Mouse (Mus musculus) embryonic facial prominence, embryonic 14.5 days (tissue): ENCODE data around the gene Ccdc186. TPM values are rescaled to one million over a fixed set of nuclear protein-coding genes. Genes with fewer than 3 reads are reported as not detected.

Source experiments
- ATAC-seq: fragments of 200-750 bp; cut with Nextera tagmentation; 2 replicates; pipeline ENCODE4 v1.8.0; 2017; ENCODE audit warnings: low read depth, moderate number of reproducible peaks, moderate TSS enrichment
- DNase-seq: peaks from one replicate; pipeline ENCODE4 v3.0.0-alpha.2; 2015; ENCODE audit warnings: low spot score
- H3K27ac ChIP-seq: fragments of 300-500 bp; sonication (generic); replicated peaks from 2 replicates; pipeline ENCODE4 v1.5.1; 2014; ENCODE audit warnings: low read depth, mild to moderate bottlenecking, low read length, moderate library complexity
- H3K27me3 ChIP-seq: fragments of 300-500 bp; sonication (generic); replicated peaks from 2 replicates; pipeline ENCODE4 v1.6.1; 2014; ENCODE audit warnings: low read length; ENCODE audit not compliant: control insufficient read depth, insufficient read depth
- H3K36me3 ChIP-seq: fragments of 300-500 bp; sonication (generic); 2 replicates; pipeline ENCODE4 v1.6.1; 2014; ENCODE audit warnings: low read length, mixed read lengths; ENCODE audit not compliant: control insufficient read depth, insufficient read depth
- H3K4me1 ChIP-seq: fragments of 300-500 bp; sonication (generic); 2 replicates; pipeline ENCODE4 v1.6.1; 2014; ENCODE audit warnings: antibody characterized with exemption, low read length; ENCODE audit not compliant: control insufficient read depth, insufficient read depth
- H3K4me2 ChIP-seq: fragments of 300-500 bp; sonication (generic); 2 replicates; pipeline ENCODE4 v1.6.1; 2014; ENCODE audit warnings: low read depth, mild to moderate bottlenecking, low read length, moderate library complexity, mixed read lengths
- H3K4me3 ChIP-seq: fragments of 300-500 bp; sonication (generic); 2 replicates; pipeline ENCODE4 v1.5.1; 2014; ENCODE audit warnings: low read depth, mild to moderate bottlenecking, low read length
- H3K9ac ChIP-seq: fragments of 300-500 bp; sonication (generic); 2 replicates; pipeline ENCODE4 v1.6.1; 2014; ENCODE audit warnings: low read depth, mild to moderate bottlenecking, low read length, moderate library complexity, mixed read lengths
- H3K9me3 ChIP-seq: fragments of 300-500 bp; sonication (generic); 2 replicates; pipeline ENCODE4 v1.6.1; 2016; ENCODE audit warnings: low read length; ENCODE audit not compliant: control insufficient read depth
- WGBS: fragments of 180-500 bp; shearing (Covaris S2); extraction: QIAGEN DNeasy Blood & Tissue Kit; methylation state at CpG from one replicate; pipeline ENCODE4 v1.1.7; 2014; 5-methylcytosine and 5-hydroxymethylcytosine counted together
- polyA plus RNA-seq: library from polyadenylated mRNA; unstranded; fragments of >200 nt; fragmentation: Nextera tagmentation; extraction: Ambion mirVana; gene quantifications from 2 replicates; pipeline ENCODE4 v1.2.1, GENCODE M21; 2014

The Ccdc186 gene
- polyA plus RNA-seq, 1 experiment from 2014 or later: 20.2 TPM

- Histone ChIP-seq H3K36me3 (peaks cover 67% of the 10 kb centered on the region), H3K27ac (no peak overlapping the region), H3K9me3 (no peaks in the 10 kb centered on the region), H3K27me3 (no peaks in the 10 kb centered on the region), H3K4me1 (no peaks in the 10 kb centered on the region), H3K4me3 (no peak overlapping the region), H3K9ac (no peak overlapping the region), H3K4me2 (no peak overlapping the region)
- ATAC-seq (no peak), DNase-seq (no peak)
Measured at GRCm38 (mm10) chr19:56810641-56811146, 11.3 kb downstream of the Ccdc186 start.

DNA sequence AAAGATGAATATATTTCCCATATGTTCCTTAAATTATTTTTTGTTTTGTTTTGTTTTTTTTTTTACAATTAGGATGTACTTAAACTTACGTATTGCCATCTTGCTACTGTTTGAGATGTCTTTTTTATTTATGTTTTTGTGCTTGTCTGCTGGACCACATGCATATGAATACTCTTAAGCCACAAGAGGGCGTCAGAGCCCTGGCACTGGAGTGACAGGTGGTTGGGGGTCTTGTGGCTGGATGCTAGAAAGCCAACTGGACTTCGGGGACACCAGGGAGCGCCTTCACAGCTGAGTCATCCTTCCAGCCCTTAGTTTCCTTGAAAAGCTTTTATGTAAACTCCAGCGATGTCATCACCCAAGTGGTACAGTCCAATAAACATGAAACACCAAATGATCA lies 13.2 kb downstream of the Ccdc186 start:
- H3K4me3 ChIP-seq: no peak overlapping the region
- ATAC-seq: no peak
- H3K4me2 ChIP-seq: no peak overlapping the region
- H3K9ac ChIP-seq: no peak overlapping the region
- peak; percentile 41 for DNase-seq
- peaks cover 80% of the 10 kb centered on the region for H3K36me3 ChIP-seq
- H3K27ac ChIP-seq: no peak overlapping the region
- no peaks in the 10 kb centered on the region for H3K27me3 ChIP-seq
- H3K4me1 ChIP-seq: no peaks in the 10 kb centered on the region
- WGBS: 55% methylated on average over 5 of the region's 5 CpGs
- no peaks in the 10 kb centered on the region for H3K9me3 ChIP-seq

GRCm38 (mm10) chr19:56807122-56807521 lies 14.9 kb downstream of the Ccdc186 start:
- WGBS: 75% methylated on average over 5 of the region's 5 CpGs
- no peak for ATAC-seq
- H3K36me3 ChIP-seq: peaks cover 80% of the 10 kb centered on the region
- no peak overlapping the region for H3K9ac ChIP-seq
- H3K4me3 ChIP-seq: no peak overlapping the region
- H3K27ac ChIP-seq: no peak overlapping the region
- H3K4me1 ChIP-seq: no peaks in the 10 kb centered on the region
- no peak overlapping the region for H3K4me2 ChIP-seq
- H3K9me3 ChIP-seq: no peaks in the 10 kb centered on the region
- H3K27me3 ChIP-seq: no peaks in the 10 kb centered on the region
- no peak for DNase-seq

- no peak for ATAC-seq
- Histone ChIP-seq H3K4me1 (no peaks in the 10 kb centered on the region), H3K27ac (no peak overlapping the region)
Measured at GRCm38 (mm10) chr19:56805366-56805765, 16.6 kb downstream of the Ccdc186 start.

DNA sequence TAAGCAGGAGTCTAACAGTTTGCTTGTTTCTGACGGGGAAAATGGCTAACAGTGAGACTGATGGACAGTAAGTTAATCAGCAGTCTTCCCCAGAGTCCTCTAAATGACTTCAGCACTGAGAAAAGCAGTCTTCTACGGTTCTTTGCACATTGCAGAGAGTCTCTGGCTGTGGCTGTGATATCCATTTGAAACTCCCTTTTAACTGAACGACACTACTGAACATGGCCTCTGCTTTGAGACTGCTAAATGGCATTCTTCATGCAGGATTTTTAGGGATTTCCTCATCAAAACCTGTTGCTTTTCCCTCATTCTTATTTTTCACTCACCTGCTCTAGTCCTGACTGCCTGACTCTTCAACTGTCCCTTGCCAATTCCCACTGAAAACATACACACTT lies 19.6 kb downstream of the Ccdc186 start:
- H3K4me1 ChIP-seq: no peaks in the 10 kb centered on the region
- no peak overlapping the region for H3K9ac ChIP-seq
- no peaks in the 10 kb centered on the region for H3K9me3 ChIP-seq
- ATAC-seq: no peak
- no peaks in the 10 kb centered on the region for H3K27me3 ChIP-seq
- H3K36me3 ChIP-seq: peaks cover 91% of the 10 kb centered on the region
- DNase-seq: no peak
- H3K4me3 ChIP-seq: no peak overlapping the region
- H3K27ac ChIP-seq: no peak overlapping the region
- H3K4me2 ChIP-seq: no peak overlapping the region
- WGBS: 75% methylated on average over 3 of the region's 3 CpGs

More at GRCm38 (mm10) chr19:56805366-56805765, 16.6 kb downstream of the Ccdc186 start:
- no peak overlapping the region for H3K4me3 ChIP-seq
- 92% methylated on average over 2 of the region's 2 CpGs for WGBS
- no peaks in the 10 kb centered on the region for H3K9me3 ChIP-seq
- no peak for DNase-seq
- H3K27me3 ChIP-seq: no peaks in the 10 kb centered on the region
- no peak overlapping the region for H3K4me2 ChIP-seq
- H3K9ac ChIP-seq: no peak overlapping the region
- peaks cover 89% of the 10 kb centered on the region for H3K36me3 ChIP-seq

DNA sequence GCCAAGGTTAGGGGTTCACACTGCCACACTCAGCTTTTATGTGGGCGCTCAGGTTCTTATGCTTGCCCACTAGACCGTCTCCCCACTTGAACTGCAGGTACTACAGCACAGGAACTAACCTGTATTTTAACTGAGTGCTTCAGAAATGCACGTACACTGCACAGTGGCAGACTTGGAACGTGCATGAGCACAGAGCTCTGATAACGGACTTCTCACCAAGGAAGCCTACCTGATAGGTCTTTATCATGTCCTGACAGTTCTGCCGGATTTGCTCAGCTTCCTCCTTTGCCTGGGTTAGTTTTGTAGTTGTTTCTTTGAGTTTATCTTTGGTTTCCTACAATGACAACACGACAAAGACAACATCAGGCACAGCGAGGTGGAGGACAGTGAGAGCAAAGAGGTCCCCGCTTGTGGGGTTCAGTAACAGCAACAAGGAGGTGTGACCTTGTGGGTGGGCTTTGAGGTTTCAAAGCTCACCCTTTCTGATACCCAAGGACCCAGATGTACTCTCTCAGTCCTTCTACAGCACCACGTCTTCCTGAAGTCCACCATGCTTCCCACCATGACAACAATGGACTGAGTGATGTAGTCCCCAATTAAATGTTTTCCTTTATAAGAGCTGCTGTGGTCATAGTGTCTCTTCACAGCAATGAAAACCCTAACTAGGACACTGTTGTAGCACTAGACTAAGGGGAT lies 20.2 kb downstream of the Ccdc186 start:
- no peaks in the 10 kb centered on the region for H3K9me3 ChIP-seq
- no peaks in the 10 kb centered on the region for H3K27me3 ChIP-seq
- H3K4me1 ChIP-seq: no peaks in the 10 kb centered on the region
- H3K4me3 ChIP-seq: no peak overlapping the region
- peaks cover 89% of the 10 kb centered on the region for H3K36me3 ChIP-seq
- no peak overlapping the region for H3K27ac ChIP-seq
- no peak overlapping the region for H3K9ac ChIP-seq
- DNase-seq: no peak
- ATAC-seq: no peak
- 92% methylated on average over 10 of the region's 10 CpGs for WGBS
- no peak overlapping the region for H3K4me2 ChIP-seq

- no peak overlapping the region for H3K27ac ChIP-seq
- H3K4me3 ChIP-seq: no peak overlapping the region
- no peak for ATAC-seq
- no peak overlapping the region for H3K9ac ChIP-seq
- 83% methylated on average over 7 of the region's 7 CpGs for WGBS
- no peak overlapping the region for H3K4me2 ChIP-seq
- no peaks in the 10 kb centered on the region for H3K27me3 ChIP-seq
- no peaks in the 10 kb centered on the region for H3K4me1 ChIP-seq
- peaks cover 90% of the 10 kb centered on the region for H3K36me3 ChIP-seq
- H3K9me3 ChIP-seq: no peaks in the 10 kb centered on the region
- DNase-seq: no peak
Measured at GRCm38 (mm10) chr19:56800930-56801655, 20.9 kb downstream of the Ccdc186 start.

DNA sequence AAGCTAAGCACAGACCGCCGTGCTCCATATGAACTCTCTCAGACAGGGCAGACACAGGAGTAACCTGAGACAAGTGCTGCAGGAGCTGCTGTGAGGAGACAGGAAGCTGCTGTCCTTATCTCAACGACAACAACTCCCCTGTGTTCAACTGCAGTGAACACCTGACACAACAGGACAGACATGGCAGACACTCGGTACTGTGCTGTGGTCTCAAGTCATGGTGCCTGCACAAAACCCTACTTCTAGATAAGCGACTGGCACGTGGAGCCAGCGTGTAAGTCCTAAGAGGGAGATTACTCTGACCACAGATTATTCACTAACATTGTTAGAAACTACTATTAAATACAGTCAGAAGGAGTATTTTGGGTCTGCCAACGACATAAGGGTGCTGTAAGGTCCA lies 21.8 kb downstream of the Ccdc186 start:
- Histone ChIP-seq H3K4me2 (no peak overlapping the region), H3K4me3 (no peak overlapping the region), H3K36me3 (peaks cover 90% of the 10 kb centered on the region), H3K9me3 (no peaks in the 10 kb centered on the region), H3K4me1 (no peaks in the 10 kb centered on the region), H3K27ac (no peak overlapping the region), H3K27me3 (no peaks in the 10 kb centered on the region), H3K9ac (no peak overlapping the region)
- DNase-seq: no peak
- WGBS: 66% methylated on average over 8 of the region's 8 CpGs
- ATAC-seq: no peak
